Mouse (Mus musculus) embryonic facial prominence, embryonic 10.5 days (tissue): ENCODE results near the gene Fam69a. TPM values are rescaled to one million over a fixed set of nuclear protein-coding genes. Genes with fewer than 3 reads are reported as not detected.

Experiments
- DNase-seq: peaks from one replicate; pipeline ENCODE4 v3.0.0-alpha.2; 2017; ENCODE audit warnings: low spot score
- H3K27ac ChIP-seq: fragments of 300-500 bp; sonication (generic); replicated peaks from 2 replicates; pipeline ENCODE4 v1.5.1; 2016; ENCODE audit warnings: mild to moderate bottlenecking
- H3K27me3 ChIP-seq: fragments of 300-500 bp; sonication (generic); replicated peaks from 2 replicates; pipeline ENCODE4 v1.6.1; 2016; ENCODE audit warnings: low read depth, mild to moderate bottlenecking; ENCODE audit not compliant: poor library complexity, severe bottlenecking
- H3K36me3 ChIP-seq: fragments of 300-500 bp; sonication (generic); replicated peaks from 2 replicates; pipeline ENCODE4 v1.6.1; 2016; ENCODE audit warnings: mild to moderate bottlenecking, moderate library complexity
- H3K4me1 ChIP-seq: fragments of 300-500 bp; sonication (generic); 2 replicates; pipeline ENCODE4 v1.6.1; 2016
- H3K4me3 ChIP-seq: fragments of 300-500 bp; sonication (generic); 2 replicates; pipeline ENCODE4 v1.5.1; 2016; ENCODE audit warnings: mild to moderate bottlenecking, moderate library complexity
- H3K9me3 ChIP-seq: fragments of 300-500 bp; sonication (generic); 2 replicates; pipeline ENCODE4 v1.6.1; 2016; ENCODE audit warnings: mild to moderate bottlenecking
- WGBS: fragments of 180-500 bp; shearing (Covaris S2); methylation state at CpG from one replicate; pipeline ENCODE4 v1.1.7; 2016; 5-methylcytosine and 5-hydroxymethylcytosine counted together
- polyA plus RNA-seq: library from polyadenylated mRNA; unstranded; fragments of >200 nt; fragmentation: Nextera tagmentation; extraction: Ambion mirVana; gene quantifications from 2 replicates; pipeline ENCODE4 v1.2.1, GENCODE M21; 2016

Fam69a gene
- polyA plus RNA-seq, 1 experiment from 2014 or later, result 16.7 TPM

GRCm38 (mm10) chr5:108005134-108005533 is 18.2 kb upstream of the Fam69a start:
- Histone ChIP-seq H3K9me3 (no peaks in the 10 kb centered on the region), H3K36me3 (no peaks in the 10 kb centered on the region), H3K4me1 (no peaks in the 10 kb centered on the region), H3K27ac (no peak overlapping the region), H3K27me3 (no peaks in the 10 kb centered on the region), H3K4me3 (no peak overlapping the region)
- 59% methylated on average over 2 of the region's 2 CpGs for WGBS
- DNase-seq, result no peak

GRCm38 (mm10) chr5:108002734-108003133 is 15.8 kb upstream of the Fam69a start:
- Histone ChIP-seq H3K36me3 (no peaks in the 10 kb centered on the region), H3K9me3 (no peaks in the 10 kb centered on the region), H3K27ac (no peak overlapping the region), H3K27me3 (no peaks in the 10 kb centered on the region), H3K4me1 (no peaks in the 10 kb centered on the region), H3K4me3 (no peak overlapping the region)
- 70% methylated on average over 5 of the region's 5 CpGs for WGBS
- no peak for DNase-seq

- Histone ChIP-seq H3K9me3 (no peaks in the 10 kb centered on the region), H3K4me3 (peak overlapping the region; percentile 65), H3K27ac (peak overlapping the region; percentile 83), H3K4me1 (no peaks in the 10 kb centered on the region), H3K36me3 (no peaks in the 10 kb centered on the region), H3K27me3 (no peaks in the 10 kb centered on the region)
- 19% methylated on average over 20 of the region's 20 CpGs for WGBS
- DNase-seq, result peak; percentile 60
Observed at GRCm38 (mm10) chr5:108000776-108001548, 14.1 kb upstream of the Fam69a start.

- H3K4me1 ChIP-seq, result no peaks in the 10 kb centered on the region
Observed at GRCm38 (mm10) chr5:107997717-107998116, 10.8 kb upstream of the Fam69a start.

DNA sequence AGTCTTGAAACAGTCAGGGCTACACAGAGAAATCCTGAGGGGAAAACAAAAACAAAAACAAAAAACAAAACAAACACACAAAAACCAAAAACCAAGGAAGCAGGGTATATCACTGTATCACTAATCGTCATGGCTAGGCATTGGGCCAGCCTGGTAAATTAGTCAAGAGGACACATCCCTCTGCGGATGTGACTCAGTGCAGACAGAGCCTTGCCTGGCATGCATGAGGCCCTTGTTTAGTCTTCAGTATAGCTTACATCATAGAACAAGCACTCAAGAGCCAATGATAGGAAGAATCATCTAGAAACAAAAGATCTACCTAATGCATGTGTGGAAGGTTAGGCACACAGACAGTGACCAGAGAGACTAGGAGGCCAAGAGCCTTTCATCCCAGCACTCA is 9.1 kb upstream of the Fam69a start:
- no peak for DNase-seq
- H3K27me3 ChIP-seq, result no peaks in the 10 kb centered on the region
- H3K4me1 ChIP-seq, result no peaks in the 10 kb centered on the region
- no peak overlapping the region for H3K4me3 ChIP-seq
- no peak overlapping the region for H3K27ac ChIP-seq
- H3K36me3 ChIP-seq, result no peaks in the 10 kb centered on the region
- 89% methylated on average over 2 of the region's 2 CpGs for WGBS
- no peaks in the 10 kb centered on the region for H3K9me3 ChIP-seq

More at GRCm38 (mm10) chr5:107997717-107998116, 10.8 kb upstream of the Fam69a start:
- Histone ChIP-seq H3K27me3 (no peaks in the 10 kb centered on the region), H3K4me3 (no peak overlapping the region), H3K27ac (no peak overlapping the region), H3K9me3 (no peaks in the 10 kb centered on the region), H3K36me3 (no peaks in the 10 kb centered on the region)
- WGBS, result 66% methylated on average over 7 of the region's 7 CpGs
- DNase-seq, result no peak

DNA sequence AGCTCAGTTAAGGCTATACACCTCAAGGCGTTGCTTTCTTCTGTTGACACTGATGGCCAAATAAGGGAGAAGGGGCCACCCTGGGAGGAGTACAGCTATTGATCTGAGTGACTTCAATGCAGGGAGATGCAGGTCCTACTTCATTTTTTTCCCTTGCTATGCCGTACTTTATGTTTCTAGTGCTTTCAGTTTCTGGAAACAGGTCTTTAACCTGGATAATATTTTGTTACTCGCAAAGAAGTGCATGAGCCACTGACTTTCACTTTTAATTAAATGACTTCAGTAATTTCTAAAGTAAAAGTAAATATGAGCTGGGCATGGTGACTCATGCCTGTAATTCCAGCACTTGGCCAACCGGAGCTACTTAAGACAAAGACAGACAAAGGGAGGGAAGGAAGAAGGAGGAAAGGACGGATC is 958 bp upstream of the Fam69a start:
- peaks cover 9% of the 10 kb centered on the region for H3K4me1 ChIP-seq
- peak; percentile 32 for DNase-seq
- H3K4me3 ChIP-seq, result peak overlapping the region; percentile 87
- no peaks in the 10 kb centered on the region for H3K9me3 ChIP-seq
- no peaks in the 10 kb centered on the region for H3K36me3 ChIP-seq
- no peaks in the 10 kb centered on the region for H3K27me3 ChIP-seq
- H3K27ac ChIP-seq, result peak overlapping the region; percentile 96
- WGBS, result 19% methylated on average over 5 of the region's 5 CpGs

DNA sequence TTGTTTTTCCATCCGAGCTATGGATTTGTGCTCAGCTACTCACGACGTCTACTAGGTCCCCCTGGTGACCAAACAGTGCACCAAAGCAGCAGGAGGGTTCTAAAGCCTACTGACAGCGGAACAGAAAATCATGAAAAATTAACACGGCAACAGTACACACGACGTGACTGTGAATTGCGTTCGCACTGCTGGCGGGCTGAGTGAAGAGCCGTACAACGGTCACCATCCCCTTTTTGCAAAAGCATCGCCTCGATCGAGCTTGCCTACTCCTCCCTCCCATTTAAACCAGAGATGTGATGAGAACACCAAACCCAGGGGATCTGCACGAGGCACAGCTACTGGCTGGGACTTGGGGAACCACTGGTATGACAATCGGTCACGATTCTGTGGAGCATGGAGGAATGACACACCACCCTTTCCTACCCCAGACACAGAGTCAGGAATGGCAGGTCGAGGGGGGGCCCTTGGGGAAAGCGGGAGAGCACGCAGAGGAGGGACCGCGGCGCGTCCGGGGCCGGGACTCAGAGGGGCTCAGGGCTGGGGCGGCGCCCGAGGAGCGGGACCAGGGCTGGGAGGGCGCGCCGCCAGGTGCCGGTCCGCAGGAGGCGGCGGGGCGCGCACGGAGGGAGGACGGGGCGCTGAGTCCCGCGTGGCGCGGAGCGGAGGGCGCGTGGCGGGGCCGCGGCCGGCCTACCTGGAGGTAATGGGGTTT is 474 bp downstream of the Fam69a start:
- H3K27me3 ChIP-seq, result no peaks in the 10 kb centered on the region
- no peaks in the 10 kb centered on the region for H3K9me3 ChIP-seq
- peak overlapping the region; percentile 87 for H3K4me3 ChIP-seq
- DNase-seq, result no peak
- under 1% methylated on average over 54 of the region's 54 CpGs for WGBS
- H3K36me3 ChIP-seq, result no peaks in the 10 kb centered on the region
- H3K27ac ChIP-seq, result peak overlapping the region; percentile 96
- H3K4me1 ChIP-seq, result peaks cover 9% of the 10 kb centered on the region

- Histone ChIP-seq H3K36me3 (no peaks in the 10 kb centered on the region), H3K27ac (no peak overlapping the region), H3K27me3 (no peaks in the 10 kb centered on the region), H3K4me1 (peaks cover 9% of the 10 kb centered on the region), H3K4me3 (no peak overlapping the region), H3K9me3 (no peaks in the 10 kb centered on the region)
- 93% methylated on average over 5 of the region's 5 CpGs for WGBS
- no peak for DNase-seq
Observed at GRCm38 (mm10) chr5:107983946-107984345, 2.9 kb downstream of the Fam69a start.

DNA sequence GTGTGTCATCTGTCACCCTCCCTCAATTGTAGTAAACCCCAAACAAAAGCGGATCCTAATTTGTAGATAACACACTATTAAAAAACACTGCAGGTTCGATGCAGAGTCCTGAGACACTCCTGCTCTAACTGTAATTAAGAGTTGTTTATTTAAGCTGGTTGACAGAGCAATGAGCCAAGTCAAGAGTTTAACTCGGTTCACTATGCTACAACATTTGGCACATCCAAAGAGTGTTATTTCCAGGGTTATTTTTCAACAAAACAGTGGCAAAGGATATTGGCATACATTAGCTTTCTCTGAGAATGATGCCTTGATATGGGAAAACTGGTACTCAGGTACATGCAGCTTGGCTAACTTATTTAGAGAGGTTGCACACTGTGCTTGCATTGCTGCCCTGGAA is 4.9 kb downstream of the Fam69a start:
- no peak for DNase-seq
- Histone ChIP-seq H3K36me3 (no peaks in the 10 kb centered on the region), H3K4me3 (no peak overlapping the region), H3K27ac (no peak overlapping the region), H3K4me1 (peaks cover 8% of the 10 kb centered on the region; the same call in 1 of the 2 replicates), H3K9me3 (no peaks in the 10 kb centered on the region), H3K27me3 (no peaks in the 10 kb centered on the region)
- WGBS, result 80% methylated on average over 3 of the region's 3 CpGs

DNA sequence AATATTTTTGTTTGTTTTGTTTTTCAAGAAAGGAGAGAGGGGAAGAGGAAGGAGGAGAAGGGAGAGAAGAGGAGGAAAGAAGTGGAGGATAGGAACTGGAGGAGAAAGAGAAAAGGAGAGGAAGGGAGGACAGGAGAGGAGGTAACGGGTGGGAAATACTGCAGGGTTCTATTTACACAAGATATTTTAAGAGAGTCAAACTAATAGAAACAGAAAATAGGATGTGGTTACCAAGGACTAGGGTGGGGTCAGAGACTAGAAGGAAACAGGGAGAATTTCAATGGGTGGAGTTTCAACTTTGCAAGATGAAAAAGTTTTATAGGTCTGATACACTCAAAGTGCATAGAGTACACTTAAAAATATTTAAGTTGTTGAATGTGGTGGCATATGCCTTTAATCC is 7.0 kb downstream of the Fam69a start:
- H3K4me3 ChIP-seq, result no peak overlapping the region
- peaks cover 4% of the 10 kb centered on the region; the same call in 1 of the 2 replicates for H3K4me1 ChIP-seq
- H3K27ac ChIP-seq, result no peak overlapping the region
- WGBS, result 83% methylated on average over 1 of the region's 1 CpGs
- H3K36me3 ChIP-seq, result no peaks in the 10 kb centered on the region
- no peaks in the 10 kb centered on the region for H3K9me3 ChIP-seq
- no peaks in the 10 kb centered on the region for H3K27me3 ChIP-seq
- DNase-seq, result no peak

GRCm38 (mm10) chr5:107978289-107979035 is 8.4 kb downstream of the Fam69a start:
- 85% methylated on average over 6 of the region's 6 CpGs for WGBS
- Histone ChIP-seq H3K4me1 (peaks cover 7% of the 10 kb centered on the region), H3K36me3 (no peaks in the 10 kb centered on the region), H3K9me3 (no peaks in the 10 kb centered on the region), H3K27ac (no peak overlapping the region), H3K4me3 (no peak overlapping the region), H3K27me3 (no peaks in the 10 kb centered on the region)
- DNase-seq, result no peak

DNA sequence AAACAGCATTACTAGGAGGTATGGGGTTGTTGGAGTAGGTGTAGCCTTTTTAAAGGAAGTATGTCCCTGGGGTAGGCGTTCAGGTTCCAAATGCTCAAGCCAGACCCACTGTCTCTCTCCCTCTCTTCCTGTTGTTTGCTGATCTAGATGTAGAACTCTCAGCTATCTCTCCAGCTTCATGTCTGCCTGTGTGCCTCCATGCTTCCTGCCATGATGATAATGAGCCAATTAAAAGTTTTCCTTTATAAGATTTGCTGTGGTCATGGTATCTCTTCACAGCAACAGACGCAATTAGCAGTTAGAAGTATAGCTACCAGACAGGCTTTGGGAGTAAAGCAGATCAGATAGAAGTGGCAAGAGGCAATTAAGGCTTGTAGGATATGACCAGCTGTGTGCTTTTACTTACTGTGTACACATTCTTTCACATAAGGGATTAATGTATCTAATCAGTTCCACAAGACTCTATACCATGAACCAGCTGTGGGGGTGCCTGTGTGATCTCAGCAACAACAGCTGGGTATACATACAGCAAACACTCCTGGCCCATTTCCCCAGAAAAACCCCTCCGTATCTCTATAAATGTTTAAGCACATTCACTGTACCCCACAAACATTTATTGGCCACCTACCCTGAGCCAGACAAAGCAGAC is 9.1 kb downstream of the Fam69a start:
- peaks cover 14% of the 10 kb centered on the region for H3K4me1 ChIP-seq
- WGBS, result 79% methylated on average over 3 of the region's 3 CpGs
- H3K27ac ChIP-seq, result no peak overlapping the region
- no peak for DNase-seq
- H3K9me3 ChIP-seq, result no peaks in the 10 kb centered on the region
- H3K4me3 ChIP-seq, result no peak overlapping the region
- no peaks in the 10 kb centered on the region for H3K27me3 ChIP-seq
- H3K36me3 ChIP-seq, result no peaks in the 10 kb centered on the region
